Mouse (Mus musculus): ENCODE measurements at regions not wholly inside any gene's neighbourhood (a gene's known extent, or its start where the extent isn't known, plus 50 kb on each side); places are given as distances from the start of the nearest gene placed in this dataset.
A peak's percentile ranks its signal among the peaks of the same experiment; 100 is the strongest.

DNA sequence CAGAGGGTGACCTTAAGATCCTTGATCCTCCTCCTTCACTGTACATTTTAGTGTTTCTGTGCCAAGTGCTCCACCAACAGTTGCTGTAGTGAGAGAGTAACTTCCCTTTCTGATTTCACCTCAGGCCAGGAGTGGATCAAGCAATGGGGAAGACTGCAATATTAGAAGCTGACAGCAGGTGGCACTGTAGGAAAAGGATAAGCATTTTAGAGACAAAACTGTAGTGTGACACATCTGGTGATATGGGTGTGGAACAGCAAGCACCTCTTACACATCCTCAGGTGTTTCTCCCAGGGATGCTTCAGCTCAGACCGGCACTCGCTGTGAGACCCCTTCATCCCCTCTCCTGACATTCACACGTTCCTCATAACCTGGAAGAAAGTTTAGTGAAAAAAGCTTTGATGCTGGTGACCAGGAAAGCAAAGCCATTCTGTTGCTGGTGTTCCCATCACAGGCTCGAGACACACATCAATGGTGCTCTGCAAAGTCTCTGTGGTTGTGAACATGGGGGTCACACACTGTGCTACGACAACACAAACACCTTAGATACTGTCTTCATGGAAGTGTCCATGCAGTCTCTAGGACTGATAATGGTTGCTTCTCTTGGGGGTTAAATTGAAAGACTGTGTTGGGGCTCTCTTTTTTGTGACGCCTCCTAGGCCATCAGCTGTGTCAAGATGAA is 151.0 kb upstream of the Spin1 start:
- no peak for TF ChIP-seq MAFK (IDR thresholded peaks at IDR 0.05; ENCODE audit: insufficient read depth, low read depth, low read length)
- peak; percentile 100 for TF ChIP-seq ZC3H11A (IDR thresholded peaks at IDR 0.05; ENCODE audit: borderline replicate concordance, low read depth, low read length)
- in situ Hi-C loops (cut with MboI; ENCODE audit: low sequenced_read_pairs in 2 of 2, unreplicated experiment in 2 of 2) = loop anchor here (5.0 to 25.0 kb wide), 2 partner anchors 473 to 663 kb away; no protein-coding TSS in a partner anchor
- Histone ChIP-seq H3K9ac (ENCODE audit: insufficient read depth, low read depth, low read length, poor library complexity, severe bottlenecking) (no peak overlapping the region), H3K4me3 (ENCODE audit: insufficient read depth in 1 of 2, low read depth in 1 of 2, low read length in 2 of 2, poor library complexity in 1 of 2, severe bottlenecking in 1 of 2) (no peak overlapping the region), H3K9me3 (ENCODE audit: control insufficient read depth, insufficient read depth, low read depth, low read length) (no peaks in the 10 kb centered on the region), H3K27ac (ENCODE audit: insufficient read depth, low read depth, low read length, poor library complexity, severe bottlenecking) (no peak overlapping the region), H3K36me3 (ENCODE audit: control insufficient read depth, insufficient read depth, low read length, poor library complexity, severe bottlenecking) (no peaks in the 10 kb centered on the region), H3K4me1 (ENCODE audit: control insufficient read depth in 2 of 2, insufficient read depth in 2 of 2, low read length in 2 of 2, poor library complexity in 1 of 2) (no peaks in the 10 kb centered on the region)
- DNase-seq (ENCODE audit: low read depth, low spot score) = peak; percentile 71

DNA sequence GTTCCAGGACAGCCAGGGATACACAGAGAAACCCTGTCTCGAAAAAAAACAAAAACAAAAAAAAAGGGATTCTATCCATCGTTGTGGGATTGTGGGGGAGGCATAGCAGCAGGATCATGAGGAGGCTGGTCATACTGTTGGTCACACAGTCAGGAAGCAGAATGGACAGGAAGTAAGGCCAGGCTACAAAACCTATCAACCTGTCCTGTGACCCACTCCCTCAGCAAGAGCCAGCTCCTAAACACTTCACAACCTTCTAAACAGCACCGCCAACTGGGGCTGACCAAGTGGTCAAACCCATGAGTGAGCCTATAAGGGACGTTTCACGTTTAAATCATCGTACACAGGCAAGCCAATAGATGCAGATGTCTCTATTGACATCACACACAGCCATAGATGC is 146.0 kb upstream of the Spin1 start:
- no peak for TF ChIP-seq MAFK (IDR thresholded peaks at IDR 0.05; ENCODE audit: insufficient read depth, low read depth, low read length)
- TF ChIP-seq CHD2 (IDR thresholded peaks at IDR 0.05; ENCODE audit: low read depth, low read length) = no peak
- TF ChIP-seq ZNF384 (IDR thresholded peaks at IDR 0.05; ENCODE audit: low read depth, low read length) = no peak
- no peak for TF ChIP-seq ZC3H11A (IDR thresholded peaks at IDR 0.05; ENCODE audit: borderline replicate concordance, low read depth, low read length)
- no peak for TF ChIP-seq HCFC1 (IDR thresholded peaks at IDR 0.05; ENCODE audit: borderline replicate concordance, insufficient read depth, low read length)
- in situ Hi-C loops (cut with MboI; ENCODE audit: low sequenced_read_pairs in 2 of 2, unreplicated experiment in 2 of 2) = loop anchor here in 1 of 2 experiments (25.0 kb wide), 1 partner anchor 658 kb away; no protein-coding TSS in a partner anchor
- DNase-seq (ENCODE audit: low read depth, low spot score) = no peak
- H3K4me1 ChIP-seq (ENCODE audit: control insufficient read depth in 2 of 2, insufficient read depth in 2 of 2, low read length in 2 of 2, poor library complexity in 1 of 2) = peaks cover 0 to 8% of the 10 kb centered on the region in 2 experiments; a peak in 1 of 4 replicates
- no peak overlapping the region for H3K9ac ChIP-seq (ENCODE audit: insufficient read depth, low read depth, low read length, poor library complexity, severe bottlenecking)
- no peaks in the 10 kb centered on the region for H3K36me3 ChIP-seq (ENCODE audit: control insufficient read depth, insufficient read depth, low read length, poor library complexity, severe bottlenecking)
- no peak overlapping the region for H3K27ac ChIP-seq (ENCODE audit: insufficient read depth, low read depth, low read length, poor library complexity, severe bottlenecking)
- no peaks in the 10 kb centered on the region for H3K9me3 ChIP-seq (ENCODE audit: control insufficient read depth, insufficient read depth, low read depth, low read length)
- no peak overlapping the region for H3K4me3 ChIP-seq (ENCODE audit: insufficient read depth in 1 of 2, low read depth in 1 of 2, low read length in 2 of 2, poor library complexity in 1 of 2, severe bottlenecking in 1 of 2)

DNA sequence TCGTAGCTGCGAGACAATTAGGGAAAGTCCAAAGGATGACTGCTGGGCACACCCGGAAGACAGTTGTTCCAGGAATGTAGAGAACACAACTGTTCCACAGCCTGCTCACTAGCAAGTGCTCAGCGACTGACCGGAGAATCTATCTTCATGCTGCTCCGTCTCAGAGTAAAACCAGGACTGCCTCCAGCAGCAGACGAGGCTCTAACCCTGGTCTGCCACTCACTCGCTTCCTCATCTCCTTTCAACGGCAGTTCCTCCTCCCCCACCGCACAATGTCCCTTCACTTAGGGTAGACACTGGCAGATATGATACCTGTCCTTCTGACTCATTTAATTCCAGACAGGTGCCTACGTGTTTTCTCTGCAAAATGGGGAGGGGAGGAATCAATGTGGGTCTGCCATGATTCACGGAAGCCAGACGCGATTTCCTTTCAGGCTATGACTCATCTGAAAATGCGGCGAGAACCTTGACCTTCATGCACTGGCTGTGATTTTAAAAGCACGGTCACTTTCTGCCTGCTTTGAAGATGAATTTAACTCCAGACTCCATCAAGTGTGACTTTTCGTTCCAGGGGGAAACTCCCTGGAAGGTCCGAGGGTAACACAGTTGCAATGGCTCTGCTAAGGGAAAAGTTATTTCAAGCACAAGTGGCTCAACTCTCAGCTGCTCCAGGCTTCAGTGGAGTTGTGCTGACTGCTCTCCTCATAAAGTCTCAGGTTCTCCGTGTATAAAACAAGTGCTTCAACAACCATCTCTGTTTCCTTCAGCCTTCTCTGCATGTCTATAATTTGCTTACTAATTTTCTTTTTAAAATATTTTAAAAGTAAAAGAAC is 142.4 kb upstream of the Spin1 start:
- Histone ChIP-seq H3K27ac (ENCODE audit: insufficient read depth, low read depth, low read length, poor library complexity, severe bottlenecking) (no peak overlapping the region), H3K36me3 (ENCODE audit: control insufficient read depth, insufficient read depth, low read length, poor library complexity, severe bottlenecking) (no peaks in the 10 kb centered on the region), H3K4me1 (ENCODE audit: control insufficient read depth in 2 of 2, insufficient read depth in 2 of 2, low read length in 2 of 2, poor library complexity in 1 of 2) (peaks cover 0 to 8% of the 10 kb centered on the region in 2 experiments; a peak in 1 of 4 replicates), H3K9me3 (ENCODE audit: control insufficient read depth, insufficient read depth, low read depth, low read length) (no peaks in the 10 kb centered on the region), H3K9ac (ENCODE audit: insufficient read depth, low read depth, low read length, poor library complexity, severe bottlenecking) (no peak overlapping the region), H3K4me3 (ENCODE audit: insufficient read depth in 1 of 2, low read depth in 1 of 2, low read length in 2 of 2, poor library complexity in 1 of 2, severe bottlenecking in 1 of 2) (no peak overlapping the region)
- in situ Hi-C loops (cut with MboI; ENCODE audit: low sequenced_read_pairs in 2 of 2, unreplicated experiment in 2 of 2) = loop anchor here in 1 of 2 experiments (25.0 kb wide), 1 partner anchor 654 kb away; no protein-coding TSS in a partner anchor
- TF ChIP-seq HCFC1 (IDR thresholded peaks at IDR 0.05; ENCODE audit: borderline replicate concordance, insufficient read depth, low read length) = no peak
- TF ChIP-seq MAFK (IDR thresholded peaks at IDR 0.05; ENCODE audit: insufficient read depth, low read depth, low read length) = no peak
- TF ChIP-seq ZC3H11A (IDR thresholded peaks at IDR 0.05; ENCODE audit: borderline replicate concordance, low read depth, low read length) = no peak
- no peak for TF ChIP-seq CHD2 (IDR thresholded peaks at IDR 0.05; ENCODE audit: low read depth, low read length)
- TF ChIP-seq ZNF384 (IDR thresholded peaks at IDR 0.05; ENCODE audit: low read depth, low read length) = no peak
- DNase-seq (ENCODE audit: low read depth, low spot score) = no peak

DNA sequence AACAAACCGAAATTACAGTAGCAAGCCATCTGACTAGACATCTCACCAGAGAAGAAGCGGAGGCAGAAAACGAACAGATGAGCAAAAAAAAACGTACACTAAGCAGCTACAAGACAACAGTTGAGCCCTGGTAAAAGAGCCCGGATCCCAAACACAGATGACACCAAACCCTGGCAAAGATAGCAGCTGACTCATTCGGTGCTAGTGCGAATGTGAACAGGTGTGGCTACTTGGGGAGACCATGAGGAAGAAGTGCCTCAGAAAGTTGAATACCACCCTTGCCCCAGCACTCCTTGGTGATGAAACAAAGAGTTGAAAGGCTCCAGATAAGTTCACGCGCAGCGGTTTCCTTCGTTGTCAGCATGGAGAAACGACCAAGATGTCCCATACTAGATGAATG is 139.8 kb upstream of the Spin1 start:
- in situ Hi-C loops (cut with MboI; ENCODE audit: low sequenced_read_pairs in 2 of 2, unreplicated experiment in 2 of 2) = loop anchor here in 1 of 2 experiments (5.0 to 25.0 kb wide), 3 partner anchors 254 to 651 kb away; no protein-coding TSS in a partner anchor
- peaks cover 2 to 18% of the 10 kb centered on the region in 2 experiments; a peak in 2 of 4 replicates for H3K4me1 ChIP-seq (ENCODE audit: control insufficient read depth in 2 of 2, insufficient read depth in 2 of 2, low read length in 2 of 2, poor library complexity in 1 of 2)
- no peaks in the 10 kb centered on the region for H3K9me3 ChIP-seq (ENCODE audit: control insufficient read depth, insufficient read depth, low read depth, low read length)
- no peak overlapping the region for H3K27ac ChIP-seq (ENCODE audit: insufficient read depth, low read depth, low read length, poor library complexity, severe bottlenecking)
- no peak for DNase-seq (ENCODE audit: low read depth, low spot score)
- TF ChIP-seq ZC3H11A (IDR thresholded peaks at IDR 0.05; ENCODE audit: borderline replicate concordance, low read depth, low read length) (no peak), HCFC1 (IDR thresholded peaks at IDR 0.05; ENCODE audit: borderline replicate concordance, insufficient read depth, low read length) (no peak), MAFK (IDR thresholded peaks at IDR 0.05; ENCODE audit: insufficient read depth, low read depth, low read length) (no peak), CHD2 (IDR thresholded peaks at IDR 0.05; ENCODE audit: low read depth, low read length) (no peak), ZNF384 (IDR thresholded peaks at IDR 0.05; ENCODE audit: low read depth, low read length) (no peak)
- no peak overlapping the region for H3K4me3 ChIP-seq (ENCODE audit: insufficient read depth in 1 of 2, low read depth in 1 of 2, low read length in 2 of 2, poor library complexity in 1 of 2, severe bottlenecking in 1 of 2)
- H3K36me3 ChIP-seq (ENCODE audit: control insufficient read depth, insufficient read depth, low read length, poor library complexity, severe bottlenecking) = no peaks in the 10 kb centered on the region
- H3K9ac ChIP-seq (ENCODE audit: insufficient read depth, low read depth, low read length, poor library complexity, severe bottlenecking) = no peak overlapping the region
